Mouse (Mus musculus) kidney, adult 2 months (tissue): ENCODE measurements at regions not wholly inside any gene's neighbourhood (a gene's known extent, or its start where the extent isn't known, plus 50 kb on each side); places are given as distances from the start of the nearest gene placed in this dataset.

ENCODE experiments used
- CTCF ChIP-seq: fragments of 200-500 bp; conservative IDR thresholded peaks from 2 replicates; pipeline ENCODE4 v1.5.1; 2011; ENCODE audit warnings: low read depth, mild to moderate bottlenecking, control low read depth, low read length, moderate library complexity, mixed read lengths; ENCODE audit not compliant: insufficient read depth, insufficient read length
- POLR2A ChIP-seq: fragments of 200-500 bp; IDR thresholded peaks from one replicate; pipeline ENCODE4 v1.6.1; 2011; ENCODE audit warnings: low read depth, low read length, control low read depth

GRCm38 (mm10) chr6:143579223-143579622, 412.2 kb downstream of the Etnk1 start:
- TF ChIP-seq CTCF: no peak
- TF ChIP-seq POLR2A: no peak
